Mouse (Mus musculus) heart, adult 2 months (tissue): ENCODE data around the gene Bbs4.

Experiments used
- CTCF ChIP-seq: fragments of 200-600 bp; IDR thresholded peaks from 2 replicates; pipeline ENCODE4 v1.8.1; 2022; ENCODE audit warnings: antibody characterized with exemption, mild to moderate bottlenecking, moderate library complexity
- EP300 ChIP-seq: fragments of 200-500 bp; IDR thresholded peaks from 2 replicates; pipeline ENCODE4 v1.6.1; 2011; ENCODE audit warnings: low read depth, low read length, control low read depth; ENCODE audit not compliant: insufficient read depth
- POLR2A ChIP-seq: fragments of 200-500 bp; IDR thresholded peaks from 2 replicates; pipeline ENCODE4 v1.6.1; 2011; ENCODE audit warnings: mild to moderate bottlenecking, low read depth, low read length, control low read depth; ENCODE audit not compliant: insufficient read depth

- TF ChIP-seq CTCF (peak; percentile 69), EP300 (peak; percentile 95), POLR2A (peak; percentile 98)
Measured at GRCm38 (mm10) chr9:59290957-59291687, 62.2 kb downstream of the Bbs4 start, which contains the start of gene Adpgk.
